Mouse (Mus musculus) hindbrain, embryonic 13.5 days (tissue): ENCODE data around the gene Vax1. TPM values are rescaled to one million over a fixed set of nuclear protein-coding genes. Genes with fewer than 3 reads are reported as not detected.
A peak's percentile ranks its signal among the peaks of the same experiment; 100 is the strongest.

Experiments used
- ATAC-seq: fragments of 200-750 bp; cut with Nextera tagmentation; 2 replicates; pipeline ENCODE4 v1.8.0; 2017; ENCODE audit warnings: moderate TSS enrichment; ENCODE audit not compliant: low FRiP score
- H3K27ac ChIP-seq: fragments of 300-500 bp; sonication (generic); 2 replicates; pipeline ENCODE4 v1.5.1; 2015; ENCODE audit warnings: inconsistent platforms, mild to moderate bottlenecking, moderate library complexity
- H3K27me3 ChIP-seq: fragments of 300-500 bp; sonication (generic); 2 replicates; pipeline ENCODE4 v1.6.1; 2015; ENCODE audit warnings: mild to moderate bottlenecking, inconsistent platforms
- H3K36me3 ChIP-seq: fragments of 300-500 bp; sonication (generic); 2 replicates; pipeline ENCODE4 v1.6.1; 2015; ENCODE audit warnings: mild to moderate bottlenecking, inconsistent platforms
- H3K4me1 ChIP-seq: fragments of 300-500 bp; sonication (generic); replicated peaks from 2 replicates; pipeline ENCODE4 v1.6.1; 2015; ENCODE audit warnings: inconsistent platforms
- H3K4me2 ChIP-seq: fragments of 300-500 bp; sonication (generic); 2 replicates; pipeline ENCODE4 v1.6.1; 2015; ENCODE audit warnings: inconsistent platforms, mild to moderate bottlenecking, moderate library complexity
- H3K4me3 ChIP-seq: fragments of 300-500 bp; sonication (generic); 2 replicates; pipeline ENCODE4 v1.5.1; 2015; ENCODE audit warnings: mild to moderate bottlenecking, inconsistent platforms
- H3K9ac ChIP-seq: fragments of 300-500 bp; sonication (generic); 2 replicates; pipeline ENCODE4 v1.6.1; 2015; ENCODE audit warnings: mild to moderate bottlenecking, inconsistent platforms
- H3K9me3 ChIP-seq: fragments of 300-500 bp; sonication (generic); 2 replicates; pipeline ENCODE4 v1.6.1; 2016; ENCODE audit warnings: inconsistent platforms
- WGBS: fragments of 180-500 bp; shearing (Covaris S2); methylation state at CpG from one replicate; pipeline ENCODE4 v1.1.7; 2015; 5-methylcytosine and 5-hydroxymethylcytosine counted together
- polyA plus RNA-seq: library from polyadenylated mRNA; unstranded; fragments of >200 nt; fragmentation: Nextera tagmentation; extraction: Ambion mirVana; gene quantifications from 2 replicates; pipeline ENCODE4 v1.2.1, GENCODE M21; 2015

The Vax1 gene
- polyA plus RNA-seq, 1 experiment from 2014 or later, result not detected

GRCm38 (mm10) chr19:59166879-59167278, 3.0 kb downstream of the Vax1 start:
- peak overlapping the region; percentile 29 for H3K4me3 ChIP-seq
- peak overlapping the region; percentile 54 for H3K4me2 ChIP-seq
- H3K9ac ChIP-seq, result no peak overlapping the region
- no peak for ATAC-seq
- H3K27ac ChIP-seq, result no peak overlapping the region
- no peaks in the 10 kb centered on the region for H3K9me3 ChIP-seq
- no peaks in the 10 kb centered on the region for H3K36me3 ChIP-seq
- under 1% methylated on average over 13 of the region's 13 CpGs for WGBS
- peaks cover 28% of the 10 kb centered on the region for H3K4me1 ChIP-seq
- H3K27me3 ChIP-seq, result peaks cover 100% of the 10 kb centered on the region

- no peak overlapping the region for H3K9ac ChIP-seq
- whole genome bisulfite sequencing, result under 1% methylated on average over 49 of the region's 55 CpGs
- no peaks in the 10 kb centered on the region for H3K36me3 ChIP-seq
- no peaks in the 10 kb centered on the region for H3K9me3 ChIP-seq
- H3K4me1 ChIP-seq, result peaks cover 25% of the 10 kb centered on the region
- H3K27me3 ChIP-seq, result peaks cover 100% of the 10 kb centered on the region
- H3K27ac ChIP-seq, result no peak overlapping the region
- H3K4me2 ChIP-seq, result peak overlapping the region; percentile 54
- peak; percentile 63; the same call in 1 of the 2 replicates for ATAC-seq
- peak overlapping the region; percentile 29 for H3K4me3 ChIP-seq
These were observed 3.5 kb downstream of the Vax1 start for GRCm38 (mm10) chr19:59166311-59166761.

- ATAC-seq, result no peak
- no peak overlapping the region for H3K4me3 ChIP-seq
- H3K9me3 ChIP-seq, result no peaks in the 10 kb centered on the region
- H3K27me3 ChIP-seq, result peaks cover 100% of the 10 kb centered on the region
- peaks cover 22% of the 10 kb centered on the region for H3K4me1 ChIP-seq
- H3K9ac ChIP-seq, result no peak overlapping the region
- H3K36me3 ChIP-seq, result no peaks in the 10 kb centered on the region
- H3K4me2 ChIP-seq, result no peak overlapping the region
- WGBS, result 3% methylated on average over 7 of the region's 7 CpGs
- no peak overlapping the region for H3K27ac ChIP-seq
These were observed 4.3 kb downstream of the Vax1 start for GRCm38 (mm10) chr19:59165577-59165976.

GRCm38 (mm10) chr19:59164896-59165560, 4.8 kb downstream of the Vax1 start:
- peaks cover 100% of the 10 kb centered on the region for H3K27me3 ChIP-seq
- H3K36me3 ChIP-seq, result no peaks in the 10 kb centered on the region
- H3K9ac ChIP-seq, result no peak overlapping the region
- H3K27ac ChIP-seq, result no peak overlapping the region
- 6% methylated on average over 16 of the region's 16 CpGs for WGBS
- ATAC-seq, result no peak
- H3K4me1 ChIP-seq, result peaks cover 20% of the 10 kb centered on the region
- no peak overlapping the region for H3K4me2 ChIP-seq
- no peak overlapping the region for H3K4me3 ChIP-seq
- no peaks in the 10 kb centered on the region for H3K9me3 ChIP-seq

GRCm38 (mm10) chr19:59164111-59164510, 5.7 kb downstream of the Vax1 start:
- H3K4me1 ChIP-seq, result peaks cover 11% of the 10 kb centered on the region
- H3K4me3 ChIP-seq, result no peak overlapping the region
- H3K36me3 ChIP-seq, result no peaks in the 10 kb centered on the region
- no peak overlapping the region for H3K27ac ChIP-seq
- no peaks in the 10 kb centered on the region for H3K9me3 ChIP-seq
- H3K4me2 ChIP-seq, result no peak overlapping the region
- peaks cover 99% of the 10 kb centered on the region for H3K27me3 ChIP-seq
- 12% methylated on average over 1 of the region's 1 CpGs for WGBS
- no peak for ATAC-seq
- no peak overlapping the region for H3K9ac ChIP-seq

GRCm38 (mm10) chr19:59156702-59157101, 13.2 kb downstream of the Vax1 start:
- no peaks in the 10 kb centered on the region for H3K4me1 ChIP-seq
- WGBS, result 82% methylated on average over 4 of the region's 4 CpGs
- no peak overlapping the region for H3K4me2 ChIP-seq
- H3K36me3 ChIP-seq, result no peaks in the 10 kb centered on the region
- no peak overlapping the region for H3K9ac ChIP-seq
- H3K27me3 ChIP-seq, result peaks cover 53% of the 10 kb centered on the region
- no peak for ATAC-seq
- H3K9me3 ChIP-seq, result no peaks in the 10 kb centered on the region
- H3K4me3 ChIP-seq, result no peak overlapping the region
- no peak overlapping the region for H3K27ac ChIP-seq

- H3K4me1 ChIP-seq, result no peaks in the 10 kb centered on the region
- ATAC-seq, result no peak
- WGBS, result 93% methylated on average over 2 of the region's 2 CpGs
- no peak overlapping the region for H3K27ac ChIP-seq
- no peak overlapping the region for H3K4me3 ChIP-seq
- no peak overlapping the region for H3K4me2 ChIP-seq
- no peaks in the 10 kb centered on the region for H3K36me3 ChIP-seq
- no peak overlapping the region for H3K9ac ChIP-seq
- H3K27me3 ChIP-seq, result peaks cover 29% of the 10 kb centered on the region
- no peaks in the 10 kb centered on the region for H3K9me3 ChIP-seq
These were observed 15.7 kb downstream of the Vax1 start for GRCm38 (mm10) chr19:59154171-59154570.

- Histone ChIP-seq H3K9ac (no peak overlapping the region), H3K36me3 (no peaks in the 10 kb centered on the region), H3K4me1 (peaks cover 6% of the 10 kb centered on the region; the same call in 1 of the 2 replicates), H3K9me3 (no peaks in the 10 kb centered on the region), H3K27me3 (peaks cover 6% of the 10 kb centered on the region), H3K4me3 (no peak overlapping the region), H3K27ac (no peak overlapping the region), H3K4me2 (no peak overlapping the region)
- no peak for ATAC-seq
- 53% methylated on average over 9 of the region's 9 CpGs for WGBS
These were observed 24.2 kb downstream of the Vax1 start for GRCm38 (mm10) chr19:59145492-59146140.

- Histone ChIP-seq H3K27ac (no peak overlapping the region), H3K4me3 (no peak overlapping the region), H3K4me2 (no peak overlapping the region), H3K9ac (no peak overlapping the region), H3K27me3 (peaks cover 6% of the 10 kb centered on the region), H3K4me1 (peaks cover 6% of the 10 kb centered on the region; the same call in 1 of the 2 replicates), H3K36me3 (no peaks in the 10 kb centered on the region), H3K9me3 (no peaks in the 10 kb centered on the region)
- WGBS, result 76% methylated on average over 6 of the region's 6 CpGs
- ATAC-seq, result no peak
These were observed 24.8 kb downstream of the Vax1 start for GRCm38 (mm10) chr19:59145064-59145463.

GRCm38 (mm10) chr19:59142206-59142605, 27.6 kb downstream of the Vax1 start:
- Histone ChIP-seq H3K27ac (no peak overlapping the region), H3K4me2 (no peak overlapping the region), H3K9me3 (no peaks in the 10 kb centered on the region), H3K4me1 (peaks cover 6% of the 10 kb centered on the region; the same call in 1 of the 2 replicates), H3K9ac (no peak overlapping the region), H3K27me3 (peaks cover 14% of the 10 kb centered on the region), H3K36me3 (no peaks in the 10 kb centered on the region), H3K4me3 (no peak overlapping the region)
- WGBS, result 55% methylated on average over 4 of the region's 4 CpGs
- no peak for ATAC-seq

GRCm38 (mm10) chr19:59135387-59135786, 34.5 kb downstream of the Vax1 start:
- no peaks in the 10 kb centered on the region for H3K36me3 ChIP-seq
- peaks cover 6% of the 10 kb centered on the region for H3K4me1 ChIP-seq
- WGBS, result 59% methylated on average over 8 of the region's 8 CpGs
- ATAC-seq, result no peak
- no peak overlapping the region for H3K4me2 ChIP-seq
- H3K27ac ChIP-seq, result no peak overlapping the region
- H3K4me3 ChIP-seq, result no peak overlapping the region
- H3K27me3 ChIP-seq, result peaks cover 37% of the 10 kb centered on the region
- H3K9me3 ChIP-seq, result no peaks in the 10 kb centered on the region
- H3K9ac ChIP-seq, result no peak overlapping the region

GRCm38 (mm10) chr19:59134916-59135315, 34.9 kb downstream of the Vax1 start:
- H3K9ac ChIP-seq, result no peak overlapping the region
- 13% methylated on average over 2 of the region's 2 CpGs for WGBS

More at GRCm38 (mm10) chr19:59134916-59135315, 34.9 kb downstream of the Vax1 start:
- H3K27me3 ChIP-seq, result peaks cover 37% of the 10 kb centered on the region
- no peaks in the 10 kb centered on the region for H3K36me3 ChIP-seq
- H3K27ac ChIP-seq, result no peak overlapping the region
- H3K4me3 ChIP-seq, result no peak overlapping the region
- no peak for ATAC-seq
- H3K4me2 ChIP-seq, result no peak overlapping the region
- H3K4me1 ChIP-seq, result peaks cover 6% of the 10 kb centered on the region
- no peaks in the 10 kb centered on the region for H3K9me3 ChIP-seq
